Mouse (Mus musculus): ENCODE measurements at regions not wholly inside any gene's neighbourhood (a gene's known extent, or its start where the extent isn't known, plus 50 kb on each side); places are given as distances from the start of the nearest gene placed in this dataset.

DNA sequence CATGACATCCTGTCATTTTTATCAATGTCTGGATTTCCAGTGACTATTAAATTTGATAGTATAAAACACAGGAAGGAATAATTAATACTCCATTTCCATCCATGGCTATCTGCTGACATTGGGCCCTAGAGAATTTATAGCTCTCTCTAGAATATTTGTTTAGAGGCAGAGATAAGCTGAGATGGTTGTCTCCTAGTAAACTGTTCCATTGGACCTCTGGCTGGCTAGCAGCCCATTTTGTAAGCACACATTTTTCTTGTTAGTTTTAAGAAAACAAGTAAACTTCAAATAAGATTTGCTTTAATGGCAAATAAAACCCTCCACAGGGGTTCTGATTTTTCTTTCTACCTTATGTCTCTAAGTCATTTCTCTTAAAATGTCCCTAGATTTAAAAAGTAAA, 288.9 kb downstream of the C1d start:
- Histone ChIP-seq H3K27ac (ENCODE audit: low read depth) (no peak overlapping the region), H3K4me2 (ENCODE audit: low read length) (no peak overlapping the region), H3K36me3 (ENCODE audit: control insufficient read depth, insufficient read depth, low read length) (no peaks in the 10 kb centered on the region), H3K9me3 (ENCODE audit: control insufficient read depth, low read length) (no peaks in the 10 kb centered on the region), H3K9ac (ENCODE audit: low read length) (no peak overlapping the region), H3K27me3 (replicated peaks; ENCODE audit: control insufficient read depth, insufficient read depth, low read length) (no peaks in the 10 kb centered on the region), H3K4me1 (replicated peaks; ENCODE audit: control insufficient read depth, insufficient read depth, low read length) (no peaks in the 10 kb centered on the region), H3K4me3 (ENCODE audit: low read depth, low read length) (no peak overlapping the region)
- ATAC-seq (replicated peaks; ENCODE audit: low FRiP score, low TSS enrichment, low read depth) (no peak), DNase-seq (ENCODE audit: low spot score) (no peak)

GRCm38 (mm10) chr11:17549148-17549547, 291.8 kb downstream of the C1d start:
- DNase-seq (ENCODE audit: low spot score) (no peak), ATAC-seq (replicated peaks; ENCODE audit: low FRiP score, low TSS enrichment, low read depth) (no peak)
- Histone ChIP-seq H3K9ac (ENCODE audit: low read length) (no peak overlapping the region), H3K27ac (ENCODE audit: low read depth) (no peak overlapping the region), H3K27me3 (replicated peaks; ENCODE audit: control insufficient read depth, insufficient read depth, low read length) (no peaks in the 10 kb centered on the region), H3K4me3 (ENCODE audit: low read depth, low read length) (no peak overlapping the region), H3K36me3 (ENCODE audit: control insufficient read depth, insufficient read depth, low read length) (no peaks in the 10 kb centered on the region), H3K4me2 (ENCODE audit: low read length) (no peak overlapping the region), H3K9me3 (ENCODE audit: control insufficient read depth, low read length) (no peaks in the 10 kb centered on the region), H3K4me1 (replicated peaks; ENCODE audit: control insufficient read depth, insufficient read depth, low read length) (no peaks in the 10 kb centered on the region)
- 68% methylated on average over 5 of the region's 5 CpGs for WGBS

GRCm38 (mm10) chr11:17555276-17555675, 297.9 kb downstream of the C1d start:
- H3K9me3 ChIP-seq (ENCODE audit: control insufficient read depth, low read length): no peaks in the 10 kb centered on the region
- H3K9ac ChIP-seq (ENCODE audit: low read length): no peak overlapping the region
- H3K27ac ChIP-seq (ENCODE audit: low read depth): no peak overlapping the region
- H3K4me3 ChIP-seq (ENCODE audit: low read depth, low read length): no peak overlapping the region
- no peak for DNase-seq (ENCODE audit: low spot score)
- WGBS: 63% methylated on average over 3 of the region's 3 CpGs
- no peak overlapping the region for H3K4me2 ChIP-seq (ENCODE audit: low read length)
- no peaks in the 10 kb centered on the region for H3K27me3 ChIP-seq (replicated peaks; ENCODE audit: control insufficient read depth, insufficient read depth, low read length)
- H3K36me3 ChIP-seq (ENCODE audit: control insufficient read depth, insufficient read depth, low read length): no peaks in the 10 kb centered on the region
- no peak for ATAC-seq (replicated peaks; ENCODE audit: low FRiP score, low TSS enrichment, low read depth)
- no peaks in the 10 kb centered on the region for H3K4me1 ChIP-seq (replicated peaks; ENCODE audit: control insufficient read depth, insufficient read depth, low read length)

- no peak overlapping the region for H3K4me2 ChIP-seq (ENCODE audit: low read length)
- WGBS: 62% methylated on average over 3 of the region's 3 CpGs
- DNase-seq (ENCODE audit: low spot score) (no peak), ATAC-seq (replicated peaks; ENCODE audit: low FRiP score, low TSS enrichment, low read depth) (no peak)
- no peaks in the 10 kb centered on the region for H3K4me1 ChIP-seq (replicated peaks; ENCODE audit: control insufficient read depth, insufficient read depth, low read length)
- H3K36me3 ChIP-seq (ENCODE audit: control insufficient read depth, insufficient read depth, low read length): no peaks in the 10 kb centered on the region
- no peaks in the 10 kb centered on the region for H3K9me3 ChIP-seq (ENCODE audit: control insufficient read depth, low read length)
- H3K4me3 ChIP-seq (ENCODE audit: low read depth, low read length): no peak overlapping the region
- H3K27me3 ChIP-seq (replicated peaks; ENCODE audit: control insufficient read depth, insufficient read depth, low read length): no peaks in the 10 kb centered on the region
- H3K27ac ChIP-seq (ENCODE audit: low read depth): no peak overlapping the region
- H3K9ac ChIP-seq (ENCODE audit: low read length): no peak overlapping the region
Measured at GRCm38 (mm10) chr11:17591780-17592487, 334.6 kb downstream of the C1d start.

DNA sequence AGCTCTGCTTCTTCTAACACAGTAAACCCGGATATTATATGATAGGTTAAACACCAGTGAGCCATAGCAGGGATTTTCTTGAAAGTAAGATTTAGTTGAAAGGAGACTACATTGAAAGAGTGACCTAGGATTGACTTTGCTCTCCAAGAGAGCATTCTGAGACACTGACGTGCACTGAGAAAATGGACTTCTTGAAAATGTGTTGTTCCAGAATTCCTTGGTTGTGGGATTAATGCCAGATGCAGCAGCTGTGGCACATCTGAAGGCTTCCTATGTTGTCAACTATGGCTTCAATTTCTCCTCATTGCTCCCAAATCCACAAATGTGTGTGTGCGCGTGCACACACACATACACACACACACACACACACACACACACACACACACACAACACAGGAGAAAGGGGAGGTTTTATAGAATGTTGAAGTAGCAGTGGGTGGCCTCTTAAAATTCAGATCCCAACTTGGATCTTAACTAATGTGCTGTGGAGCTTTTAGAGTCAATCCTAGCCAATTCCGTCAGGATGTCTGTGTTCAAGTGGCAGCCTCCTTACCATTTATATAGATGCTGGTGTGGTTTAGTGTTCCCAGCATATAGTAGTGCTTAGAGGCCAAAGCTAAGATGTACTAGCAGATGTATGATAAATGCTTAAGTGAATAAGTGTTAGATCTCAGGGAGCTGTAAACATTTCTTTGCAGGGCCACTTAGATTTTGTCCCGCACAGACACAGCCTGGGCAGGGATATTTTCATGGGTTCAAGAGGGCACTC, 346.5 kb downstream of the C1d start:
- Histone ChIP-seq H3K4me1 (replicated peaks; ENCODE audit: control insufficient read depth, insufficient read depth, low read length) (peaks cover 3% of the 10 kb centered on the region), H3K36me3 (ENCODE audit: control insufficient read depth, insufficient read depth, low read length) (no peaks in the 10 kb centered on the region), H3K4me2 (ENCODE audit: low read length) (no peak overlapping the region), H3K27ac (ENCODE audit: low read depth) (peak overlapping the region; percentile 75), H3K4me3 (ENCODE audit: low read depth, low read length) (no peak overlapping the region), H3K9ac (ENCODE audit: low read length) (no peak overlapping the region), H3K27me3 (replicated peaks; ENCODE audit: control insufficient read depth, insufficient read depth, low read length) (no peaks in the 10 kb centered on the region), H3K9me3 (ENCODE audit: control insufficient read depth, low read length) (no peaks in the 10 kb centered on the region)
- ATAC-seq (replicated peaks; ENCODE audit: low FRiP score, low TSS enrichment, low read depth) (peak; percentile 62), DNase-seq (ENCODE audit: low spot score) (peak; percentile 82)
- 35% methylated on average over 6 of the region's 6 CpGs for WGBS

- H3K4me2 ChIP-seq (ENCODE audit: low read length): no peak overlapping the region
- 50% methylated on average over 3 of the region's 3 CpGs for WGBS
- H3K9me3 ChIP-seq (ENCODE audit: control insufficient read depth, low read length): no peaks in the 10 kb centered on the region
- no peaks in the 10 kb centered on the region for H3K36me3 ChIP-seq (ENCODE audit: control insufficient read depth, insufficient read depth, low read length)
- H3K27me3 ChIP-seq (replicated peaks; ENCODE audit: control insufficient read depth, insufficient read depth, low read length): no peaks in the 10 kb centered on the region
- no peak overlapping the region for H3K27ac ChIP-seq (ENCODE audit: low read depth)
- no peaks in the 10 kb centered on the region for H3K4me1 ChIP-seq (replicated peaks; ENCODE audit: control insufficient read depth, insufficient read depth, low read length)
- DNase-seq (ENCODE audit: low spot score) (no peak), ATAC-seq (replicated peaks; ENCODE audit: low FRiP score, low TSS enrichment, low read depth) (no peak)
- no peak overlapping the region for H3K9ac ChIP-seq (ENCODE audit: low read length)
- H3K4me3 ChIP-seq (ENCODE audit: low read depth, low read length): no peak overlapping the region
Measured at GRCm38 (mm10) chr11:17620462-17621248, 333.0 kb downstream of the Etaa1 start.

GRCm38 (mm10) chr11:17629541-17630171, 324.0 kb downstream of the Etaa1 start:
- 67% methylated on average over 2 of the region's 2 CpGs for WGBS
- H3K27ac ChIP-seq (ENCODE audit: low read depth): peak overlapping the region; percentile 60
- 0 out of 2 replicates have a peak, but pooled peaks cover 4% of the 10 kb centered on the region for H3K4me1 ChIP-seq (replicated peaks; ENCODE audit: control insufficient read depth, insufficient read depth, low read length)
- H3K9me3 ChIP-seq (ENCODE audit: control insufficient read depth, low read length): no peaks in the 10 kb centered on the region
- no peaks in the 10 kb centered on the region for H3K27me3 ChIP-seq (replicated peaks; ENCODE audit: control insufficient read depth, insufficient read depth, low read length)
- ATAC-seq (replicated peaks; ENCODE audit: low FRiP score, low TSS enrichment, low read depth): no peak
- H3K9ac ChIP-seq (ENCODE audit: low read length): no peak overlapping the region
- no peak overlapping the region for H3K4me3 ChIP-seq (ENCODE audit: low read depth, low read length)
- DNase-seq (ENCODE audit: low spot score): peak; percentile 56
- H3K36me3 ChIP-seq (ENCODE audit: control insufficient read depth, insufficient read depth, low read length): no peaks in the 10 kb centered on the region
- no peak overlapping the region for H3K4me2 ChIP-seq (ENCODE audit: low read length)

DNA sequence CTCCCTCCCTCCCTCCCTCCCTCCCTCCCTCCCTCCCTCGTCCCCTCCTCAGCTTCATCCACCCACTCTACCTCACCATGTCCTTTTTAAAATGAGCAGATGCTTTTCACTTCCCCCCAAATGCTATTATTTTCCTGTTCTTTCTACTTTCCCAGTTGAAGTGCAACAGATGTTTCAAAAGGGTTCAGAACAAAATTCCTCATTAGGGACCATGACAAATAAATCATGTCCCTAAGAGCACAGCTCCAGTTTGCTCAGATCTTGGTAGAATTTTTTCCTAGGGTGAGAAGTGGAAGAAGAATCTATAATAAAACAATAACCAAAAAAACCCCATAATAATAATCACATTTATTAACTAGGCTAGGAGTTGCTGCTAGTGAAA, 323.5 kb downstream of the Etaa1 start:
- Histone ChIP-seq H3K9me3 (ENCODE audit: control insufficient read depth, low read length) (no peaks in the 10 kb centered on the region), H3K27me3 (replicated peaks; ENCODE audit: control insufficient read depth, insufficient read depth, low read length) (no peaks in the 10 kb centered on the region), H3K4me1 (replicated peaks; ENCODE audit: control insufficient read depth, insufficient read depth, low read length) (0 out of 2 replicates have a peak, but pooled peaks cover 4% of the 10 kb centered on the region), H3K4me2 (ENCODE audit: low read length) (no peak overlapping the region), H3K27ac (ENCODE audit: low read depth) (no peak overlapping the region), H3K9ac (ENCODE audit: low read length) (no peak overlapping the region), H3K36me3 (ENCODE audit: control insufficient read depth, insufficient read depth, low read length) (no peaks in the 10 kb centered on the region), H3K4me3 (ENCODE audit: low read depth, low read length) (no peak overlapping the region)
- DNase-seq (ENCODE audit: low spot score) (no peak), ATAC-seq (replicated peaks; ENCODE audit: low FRiP score, low TSS enrichment, low read depth) (no peak)
- WGBS: no CpG with 5 or more reads among the region's 1 CpGs

All from intestine, embryonic 14.5 days (tissue).